Mouse (Mus musculus) ovary, postnatal 10 days (tissue): ENCODE measurements around the gene Obox8.

Experiments
- DNase-seq: peaks from one replicate; pipeline ENCODE4 v3.0.0; 2022; ENCODE audit warnings: low spot score

The Obox8 gene

GRCm38 (mm10) chr7:14333457-14333856 lies at the start of gene Obox8:
Obox8 (minus strand) TSS chr7:14333557.
- no peak for DNase-seq

GRCm38 (mm10) chr7:14317209-14317608 lies 16.1 kb downstream of the Obox8 start:
- no peak for DNase-seq

- no peak for DNase-seq
These were observed 24.7 kb downstream of the Obox8 start for GRCm38 (mm10) chr7:14308671-14309070.

- DNase-seq: no peak
These were observed 25.8 kb downstream of the Obox8 start for GRCm38 (mm10) chr7:14307571-14307970.
